Mouse (Mus musculus) sigmoid colon, adult 10 weeks (tissue): ENCODE data around the gene Otop3. TPM values are rescaled to one million over a fixed set of nuclear protein-coding genes. Genes with fewer than 3 reads are reported as not detected.

Experiments used
- polyA plus RNA-seq: library from polyadenylated mRNA; stranded (reverse); fragments of 350-450 nt; fragmentation: Illumina TruSeq; extraction: RNeasy Lipid Tissue Mini Kit (QIAGEN cat#74804); gene quantifications from one replicate; pipeline ENCODE4 v1.2.3, GENCODE M21; 2014; ENCODE audit warnings: low read depth, low replicate concordance

Otop3 gene
- not detected for polyA plus RNA-seq

DNA sequence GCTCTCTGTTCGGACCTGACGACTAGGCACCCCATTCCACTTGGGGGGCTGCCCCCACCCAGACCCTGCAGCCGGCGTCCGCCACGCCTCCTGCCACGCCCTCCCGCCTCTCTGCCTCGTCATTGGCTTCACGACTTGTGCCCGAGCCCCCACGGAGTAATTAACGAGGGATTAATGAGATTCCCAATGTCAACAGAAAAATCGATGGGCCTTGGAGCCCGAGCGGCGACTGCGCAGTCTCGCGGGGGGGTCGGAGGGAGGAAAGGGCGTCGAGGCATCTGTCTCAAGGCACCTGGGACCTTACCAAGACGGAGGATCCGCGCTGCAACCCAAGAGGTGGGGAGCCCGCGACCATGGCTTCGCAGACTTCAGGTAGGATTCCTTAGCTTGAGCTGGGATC lies at the start of gene Otop3:
Gene Otop3 (plus strand): TSS at position 201 of the 400 bp plus-strand sequence.

DNA sequence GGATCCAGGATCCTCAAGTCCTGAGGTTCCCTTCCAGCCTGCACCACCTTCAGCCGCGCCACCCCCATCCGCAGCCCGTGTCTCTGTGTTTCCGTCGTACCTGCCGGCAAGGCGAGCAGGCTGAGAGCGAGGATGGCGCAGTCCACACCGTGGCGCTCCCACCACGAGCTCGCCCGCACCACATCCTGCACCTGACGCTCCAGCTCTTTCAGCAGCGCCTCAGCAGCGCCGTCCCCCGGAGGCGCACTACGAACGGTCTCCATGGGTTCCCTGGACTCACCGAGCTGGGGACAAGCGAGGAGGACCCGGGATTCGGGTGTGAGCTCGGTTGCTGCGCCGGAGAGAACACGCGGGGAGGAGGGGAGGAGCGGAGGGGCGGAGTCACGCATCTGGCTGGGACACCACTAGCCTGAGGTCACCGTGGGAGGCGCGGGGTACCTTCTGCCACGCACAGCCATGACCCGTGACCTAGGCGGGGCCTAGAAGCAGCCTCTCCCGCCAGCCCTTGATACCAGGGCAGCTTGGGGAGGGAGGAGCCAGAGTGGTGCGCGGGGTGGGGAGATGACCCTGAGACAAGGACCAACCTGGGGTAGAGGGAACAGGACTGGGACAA lies 37.2 kb upstream of the Otop3 start, which contains the start of gene Fads6:
Gene Fads6 (minus strand): TSS at position 450 of the 613 bp plus-strand sequence.

DNA sequence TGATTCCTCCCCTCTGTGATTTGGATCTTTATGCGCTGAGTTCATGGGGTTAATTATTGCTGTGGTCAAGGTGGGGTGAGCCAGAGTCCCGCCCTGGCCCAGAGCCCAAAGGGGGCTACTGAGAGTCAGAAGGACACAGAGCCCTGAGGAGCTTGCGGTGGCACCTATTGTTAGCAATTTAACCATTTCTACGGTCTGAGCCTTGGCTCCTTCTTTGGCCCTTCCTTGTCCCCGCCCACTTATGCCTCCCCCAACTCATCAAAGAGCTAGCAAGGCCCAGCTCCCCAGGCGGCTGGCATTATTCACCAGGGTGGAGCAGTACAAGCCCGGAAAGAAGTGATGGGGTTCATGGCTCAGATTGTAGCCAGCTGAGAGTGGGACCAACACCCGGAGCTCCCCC lies 27.7 kb upstream of the Otop3 start, which contains the start of gene Otop2:
Gene Otop2 (plus strand): TSS at position 301 of the 400 bp plus-strand sequence.

DNA sequence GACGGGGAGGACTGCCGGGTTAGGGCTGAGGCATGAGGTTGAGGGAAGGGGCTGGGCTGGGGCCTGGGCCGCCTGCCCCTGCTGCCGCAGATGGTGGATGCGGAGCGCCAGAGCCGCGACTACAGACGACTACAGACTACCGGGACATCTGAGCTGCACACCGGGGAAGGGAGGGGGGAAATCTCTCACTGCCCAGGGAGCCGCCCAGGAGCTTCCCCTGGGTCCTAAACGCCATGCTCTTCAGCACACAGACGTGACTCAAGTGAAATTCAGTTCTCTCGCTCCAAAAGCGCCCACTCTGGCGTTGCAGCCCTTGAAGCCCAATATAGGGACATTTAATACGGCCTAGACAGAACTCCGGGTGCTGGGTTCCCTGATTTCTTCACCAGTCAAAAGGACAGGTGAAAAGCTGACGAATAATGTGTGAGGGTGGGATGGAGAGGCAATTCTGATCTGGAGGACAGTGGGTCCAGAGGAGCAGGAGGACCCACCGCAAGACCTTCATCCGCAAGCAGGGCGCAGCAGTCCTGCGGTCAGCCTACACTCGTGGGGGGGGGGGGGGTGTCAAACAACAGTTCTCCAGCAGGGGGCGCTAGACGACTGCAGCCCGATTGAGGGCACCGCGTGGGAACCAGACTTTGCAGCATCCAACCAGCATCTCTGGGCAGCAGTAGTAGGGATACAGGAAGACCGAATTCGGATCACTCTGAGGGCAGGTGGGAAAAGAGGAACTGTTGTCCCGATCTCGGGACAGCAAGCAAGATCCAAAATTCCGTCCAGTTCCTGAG lies 12.4 kb upstream of the Otop3 start, which contains the start of gene Ush1g:
Gene Ush1g (minus strand): TSS at position 136 of the 788 bp plus-strand sequence.

GRCm38 (mm10) chr11:115367395-115367944 lies 32.9 kb downstream of the Otop3 start, which contains the start of gene Hid1:
Gene Hid1, minus strand, starts transcription at chr11:115367756.

DNA sequence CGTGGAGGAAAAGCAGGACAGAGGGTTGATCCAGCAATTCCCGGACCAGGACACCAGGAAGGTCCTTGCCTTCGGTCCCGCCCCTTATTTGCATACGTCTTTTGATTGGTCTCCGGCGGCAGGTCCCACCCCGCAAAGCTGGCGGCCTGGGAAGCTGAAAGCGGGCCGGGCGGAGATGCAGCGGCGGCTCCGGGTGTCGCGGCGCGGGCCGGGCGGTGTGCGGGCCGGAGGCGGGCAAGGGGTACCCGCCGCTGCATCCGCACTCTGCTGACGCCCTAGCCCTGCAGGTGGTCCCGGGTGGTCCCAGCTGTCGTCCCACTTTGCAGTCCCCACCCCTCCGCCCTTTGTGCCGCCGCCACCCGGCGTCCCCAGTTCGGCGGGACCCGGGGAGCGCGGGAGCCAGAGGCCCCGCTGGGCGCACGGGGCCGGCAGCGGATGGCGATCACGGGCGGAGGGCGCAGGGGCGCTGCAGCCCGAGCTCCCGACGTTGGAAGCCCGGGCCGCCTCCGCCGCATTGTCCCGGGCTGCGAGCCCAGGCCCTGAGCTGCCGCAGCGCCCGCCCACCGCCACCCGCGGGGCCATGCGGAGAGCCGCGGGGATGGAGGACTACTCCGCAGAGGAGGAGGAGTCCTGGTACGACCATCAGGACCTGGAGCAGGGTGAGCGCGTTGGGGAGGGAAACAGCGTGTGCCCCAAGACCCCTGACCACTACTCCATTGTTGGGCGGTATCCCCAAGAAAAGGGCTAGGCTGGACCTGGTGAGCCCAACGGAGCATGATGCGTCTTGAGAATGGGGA lies 47.4 kb downstream of the Otop3 start, which contains the start of gene Cdr2l:
Gene Cdr2l (plus strand): TSS at position 174 of the 797 bp plus-strand sequence.

Other genes with a start within 250 kb of the Otop3 start
- gene Rab37, start 243.3 kb upstream of the Otop3 start, polyA plus RNA-seq, result 2.7 TPM
- gene Cd300lf, start 200.7 kb upstream of the Otop3 start, polyA plus RNA-seq, result 1.5 TPM
- 29.7 TPM for gene Slc9a3r1, start 171.4 kb upstream of the Otop3 start, polyA plus RNA-seq
- gene Tmem104, start 147.2 kb upstream of the Otop3 start, polyA plus RNA-seq, result 0.50 TPM
- 1.3 TPM for gene Nat9, start 146.9 kb upstream of the Otop3 start, polyA plus RNA-seq
- not detected for gene Grin2c, start 67.5 kb upstream of the Otop3 start, polyA plus RNA-seq
- gene Fdxr, start 57.7 kb upstream of the Otop3 start, polyA plus RNA-seq, result 3.7 TPM
- gene Fads6, start 37.1 kb upstream of the Otop3 start, polyA plus RNA-seq, result 0.47 TPM
- not detected for gene Otop2, start 27.6 kb upstream of the Otop3 start, polyA plus RNA-seq
- not detected for gene Ush1g, start 12.7 kb upstream of the Otop3 start, polyA plus RNA-seq
- 19.6 TPM for gene Hid1, start 33.0 kb downstream of the Otop3 start, polyA plus RNA-seq
- gene Cdr2l, start 47.2 kb downstream of the Otop3 start, polyA plus RNA-seq, result 0.54 TPM
- gene Mrpl58, start 69.0 kb downstream of the Otop3 start, polyA plus RNA-seq, result 12.8 TPM
- gene Atp5h, start 85.2 kb downstream of the Otop3 start, polyA plus RNA-seq, result 608 TPM
- gene Kctd2, start 85.4 kb downstream of the Otop3 start, polyA plus RNA-seq, result 14.4 TPM
- gene Trim80, start 105.8 kb downstream of the Otop3 start, polyA plus RNA-seq, result not detected
- gene Slc16a5, start 127.7 kb downstream of the Otop3 start, polyA plus RNA-seq, result 20.9 TPM
- gene Armc7, start 140.9 kb downstream of the Otop3 start, polyA plus RNA-seq, result 1.3 TPM
- gene Nt5c, start 157.1 kb downstream of the Otop3 start, polyA plus RNA-seq, result 6.7 TPM
- 69.5 TPM for gene Jpt1, start 179.7 kb downstream of the Otop3 start, polyA plus RNA-seq
- 1,343 TPM for gene Sumo2, start 201.5 kb downstream of the Otop3 start, polyA plus RNA-seq
- 33.1 TPM for gene Nup85, start 229.7 kb downstream of the Otop3 start, polyA plus RNA-seq